Comparison of ENCODE assay signal across 13 mouse cellular contexts in the genomic region with DNA sequence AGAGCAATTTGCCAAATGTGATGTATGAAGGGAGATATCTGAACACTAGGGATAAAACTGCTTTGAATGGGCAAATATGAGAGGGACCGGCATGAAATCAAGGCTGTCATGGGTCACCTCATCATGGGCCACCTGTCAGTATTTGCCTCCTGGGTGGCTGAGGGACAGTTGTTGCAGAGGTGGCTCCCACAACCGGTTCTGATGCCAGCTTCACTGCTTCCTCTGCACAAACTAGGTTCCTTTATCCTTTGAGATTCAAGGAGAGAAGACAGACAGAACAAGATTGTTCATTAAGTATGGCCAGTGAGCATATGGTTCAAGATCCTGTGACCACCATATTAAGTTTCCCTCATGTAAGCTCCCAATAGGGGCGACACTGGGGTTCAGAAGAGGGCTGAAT.
DNase-seq lines count a peak whose midpoint lies in the region; ATAC-seq and TF ChIP-seq lines count a peak whose summit lies in the region.
"Had no signal": no experiment of that assay in that cellular context is flagged by ENCODE, and none has a peak within 500 bp of the region (broad histone marks: within the 10 kb centered on the region; RNA-seq: fewer than 3 reads in every experiment).

No protein-coding gene starts in this region.

- no peak overlapping the region for H3K4me3 ChIP-seq in embryonic facial prominence, embryonic 14.5 days (ENCODE audit: low read depth, low read length)
- peak overlapping the region; percentile 26; the same call in 1 of the 2 replicates for H3K4me3 ChIP-seq in forebrain, embryonic 13.5 days
- no peak overlapping the region for H3K4me3 ChIP-seq in hindbrain, postnatal 0 days (ENCODE audit: low read length)
- peak overlapping the region; percentile 28 for H3K4me3 ChIP-seq in midbrain, embryonic 15.5 days
- H3K4me3 ChIP-seq: heart, embryonic 13.5 days had no signal

- DNase-seq in embryonic facial prominence, embryonic 14.5 days (ENCODE audit: low spot score): peak; percentile 40
- DNase-seq in hindbrain, postnatal 0 days (ENCODE audit: low spot score): no peak
- DNase-seq in cerebellum, postnatal 25 days: no peak
- no peak for DNase-seq in ovary, adult 18-20 months (ENCODE audit: low spot score)
- DNase-seq: adrenal gland, postnatal 36 days; cerebellum, adult 11 months; lung, embryonic 14.5 days; spleen, adult 18-20 months had no signal

- 0 out of 2 replicates have a peak overlapping the region, but pooled peaks have one; percentile 27 for H3K4me2 ChIP-seq in embryonic facial prominence, embryonic 14.5 days (ENCODE audit: low read depth, low read length)
- H3K4me2 ChIP-seq in forebrain, embryonic 13.5 days: peak overlapping the region; percentile 57
- peak overlapping the region; percentile 49 for H3K4me2 ChIP-seq in hindbrain, postnatal 0 days (ENCODE audit: low read depth, low read length)
- H3K4me2 ChIP-seq in midbrain, embryonic 15.5 days: peak overlapping the region; percentile 60
- H3K4me2 ChIP-seq: heart, embryonic 13.5 days; lung, embryonic 14.5 days had no signal

- no peaks in the 10 kb centered on the region for H3K9me3 ChIP-seq in embryonic facial prominence, embryonic 14.5 days (ENCODE audit: control insufficient read depth, low read length)
- H3K9me3 ChIP-seq in forebrain, embryonic 13.5 days (replicated peaks): no peaks in the 10 kb centered on the region
- no peaks in the 10 kb centered on the region for H3K9me3 ChIP-seq in hindbrain, postnatal 0 days (ENCODE audit: low read length)
- no peaks in the 10 kb centered on the region for H3K9me3 ChIP-seq in midbrain, embryonic 15.5 days
- H3K9me3 ChIP-seq: heart, embryonic 13.5 days had no signal

- no peak; the same call in 1 of the 2 replicates for ATAC-seq in embryonic facial prominence, embryonic 14.5 days (ENCODE audit: low read depth)
- no peak for ATAC-seq in forebrain, embryonic 13.5 days
- peak; percentile 31; the same call in 1 of the 2 replicates for ATAC-seq in hindbrain, postnatal 0 days
- no peak; the same call in 1 of the 2 replicates for ATAC-seq in midbrain, embryonic 15.5 days (replicated peaks)
- no peak for ATAC-seq in megakaryocyte-erythroid progenitor cell, adult 5-6 weeks (replicated peaks; ENCODE audit: low FRiP score, low TSS enrichment, poor library complexity, severe bottlenecking)
- ATAC-seq: intestine, postnatal 0 days had no signal

- H3K4me1 ChIP-seq in embryonic facial prominence, embryonic 14.5 days (ENCODE audit: control insufficient read depth, insufficient read depth, low read length): peaks cover 24% of the 10 kb centered on the region
- H3K4me1 ChIP-seq in forebrain, embryonic 13.5 days: peaks cover 11% of the 10 kb centered on the region
- no peaks in the 10 kb centered on the region for H3K4me1 ChIP-seq in hindbrain, postnatal 0 days (ENCODE audit: insufficient read depth, low read length)
- peaks cover 12% of the 10 kb centered on the region for H3K4me1 ChIP-seq in midbrain, embryonic 15.5 days

- 26% methylated on average over 3 of the region's 3 CpGs for WGBS in embryonic facial prominence, embryonic 14.5 days
- 15% methylated on average over 3 of the region's 3 CpGs for WGBS in forebrain, embryonic 13.5 days
- WGBS in hindbrain, postnatal 0 days: 12% methylated on average over 3 of the region's 3 CpGs
- WGBS in midbrain, embryonic 15.5 days: 13% methylated on average over 3 of the region's 3 CpGs

- H3K27me3 ChIP-seq in embryonic facial prominence, embryonic 14.5 days (replicated peaks; ENCODE audit: control insufficient read depth, insufficient read depth, low read length): no peaks in the 10 kb centered on the region
- H3K27me3 ChIP-seq in forebrain, embryonic 13.5 days: no peaks in the 10 kb centered on the region
- no peaks in the 10 kb centered on the region for H3K27me3 ChIP-seq in hindbrain, postnatal 0 days (ENCODE audit: insufficient read depth, low read length)
- H3K27me3 ChIP-seq in midbrain, embryonic 15.5 days (replicated peaks): no peaks in the 10 kb centered on the region
- H3K27me3 ChIP-seq: heart, embryonic 13.5 days had no signal

- H3K27ac ChIP-seq in embryonic facial prominence, embryonic 14.5 days (replicated peaks; ENCODE audit: low read depth, low read length): peak overlapping the region; percentile 10; the same call in 1 of the 2 replicates
- no peak overlapping the region for H3K27ac ChIP-seq in forebrain, embryonic 13.5 days
- no peak overlapping the region for H3K27ac ChIP-seq in hindbrain, postnatal 0 days
- no peak overlapping the region for H3K27ac ChIP-seq in midbrain, embryonic 15.5 days
- H3K27ac ChIP-seq: heart, embryonic 13.5 days had no signal

- no peak overlapping the region for H3K9ac ChIP-seq in embryonic facial prominence, embryonic 14.5 days (ENCODE audit: low read depth, low read length)
- no peak overlapping the region for H3K9ac ChIP-seq in forebrain, embryonic 13.5 days
- H3K9ac ChIP-seq in hindbrain, postnatal 0 days (replicated peaks; ENCODE audit: low read length): no peak overlapping the region
- no peak overlapping the region for H3K9ac ChIP-seq in midbrain, embryonic 15.5 days
- H3K9ac ChIP-seq: heart, embryonic 13.5 days; lung, embryonic 14.5 days had no signal

- H3K36me3 ChIP-seq in embryonic facial prominence, embryonic 14.5 days (ENCODE audit: control insufficient read depth, insufficient read depth, low read length): no peaks in the 10 kb centered on the region
- no peaks in the 10 kb centered on the region for H3K36me3 ChIP-seq in forebrain, embryonic 13.5 days (ENCODE audit: poor library complexity, severe bottlenecking)
- no peaks in the 10 kb centered on the region for H3K36me3 ChIP-seq in hindbrain, postnatal 0 days (ENCODE audit: insufficient read depth, low read length)
- no peaks in the 10 kb centered on the region for H3K36me3 ChIP-seq in midbrain, embryonic 15.5 days (replicated peaks)
- H3K36me3 ChIP-seq: heart, embryonic 13.5 days had no signal

- TF ChIP-seq CTCF in hindbrain, postnatal 0 days (IDR thresholded peaks at IDR 0.05; ENCODE audit: low read depth): no peak

Comparison
In these comparisons a context has a peak if more than half of its experiments do, and no peak if none do; other contexts are left out.
1. H3K4me3 ChIP-seq: peak in forebrain, embryonic 13.5 days (single experiment) and midbrain, embryonic 15.5 days (single experiment); none in embryonic facial prominence, embryonic 14.5 days (single experiment) and hindbrain, postnatal 0 days (single experiment).
2. Peak in every context shown above with its lines, with median percentiles within 50 percentile points of each other: H3K4me2 ChIP-seq.